Mouse (Mus musculus): ENCODE measurements around the gene Zbtb20. TPM values are rescaled to one million over a fixed set of nuclear protein-coding genes. Genes with fewer than 3 reads are reported as not detected.

Zbtb20 gene
- polyA plus RNA-seq, 1 experiment from 2014 or later: 47.6 TPM

GRCm38 (mm10) chr16:43335824-43336215, 460.1 kb downstream of the Zbtb20 start:
- 82% methylated on average over 4 of the region's 4 CpGs for WGBS
- Histone ChIP-seq H3K27ac (no peak overlapping the region), H3K4me3 (no peak overlapping the region), H3K4me1 (replicated peaks) (peaks cover 9% of the 10 kb centered on the region), H3K9ac (no peak overlapping the region), H3K9me3 (replicated peaks) (no peaks in the 10 kb centered on the region), H3K4me2 (no peak overlapping the region), H3K36me3 (no peaks in the 10 kb centered on the region), H3K27me3 (no peaks in the 10 kb centered on the region)
- no peak for ATAC-seq (replicated peaks; ENCODE audit: insufficient number of reproducible peaks, insufficient read depth, low FRiP score, low read depth)

- Histone ChIP-seq H3K27ac (no peak overlapping the region), H3K4me2 (no peak overlapping the region), H3K9me3 (replicated peaks) (no peaks in the 10 kb centered on the region), H3K4me3 (no peak overlapping the region), H3K4me1 (replicated peaks) (no peaks in the 10 kb centered on the region), H3K9ac (no peak overlapping the region), H3K27me3 (no peaks in the 10 kb centered on the region), H3K36me3 (no peaks in the 10 kb centered on the region)
- no peak for ATAC-seq (replicated peaks; ENCODE audit: insufficient number of reproducible peaks, insufficient read depth, low FRiP score, low read depth)
- WGBS: 68% methylated on average over 4 of the region's 4 CpGs
Observed at GRCm38 (mm10) chr16:43340712-43341111, 465.0 kb downstream of the Zbtb20 start.

- no peak overlapping the region for H3K9ac ChIP-seq
- no peaks in the 10 kb centered on the region for H3K9me3 ChIP-seq (replicated peaks)
- H3K4me3 ChIP-seq: no peak overlapping the region
- H3K4me2 ChIP-seq: no peak overlapping the region
- no peaks in the 10 kb centered on the region for H3K27me3 ChIP-seq
- H3K27ac ChIP-seq: no peak overlapping the region
- no peak for ATAC-seq (replicated peaks; ENCODE audit: insufficient number of reproducible peaks, insufficient read depth, low FRiP score, low read depth)
- no peaks in the 10 kb centered on the region for H3K4me1 ChIP-seq (replicated peaks)
- no peaks in the 10 kb centered on the region for H3K36me3 ChIP-seq
Observed at GRCm38 (mm10) chr16:43341916-43342455, 466.3 kb downstream of the Zbtb20 start.

- Histone ChIP-seq H3K4me1 (replicated peaks) (no peaks in the 10 kb centered on the region), H3K36me3 (no peaks in the 10 kb centered on the region), H3K9ac (no peak overlapping the region), H3K9me3 (replicated peaks) (no peaks in the 10 kb centered on the region), H3K27me3 (no peaks in the 10 kb centered on the region), H3K4me3 (no peak overlapping the region), H3K4me2 (no peak overlapping the region), H3K27ac (no peak overlapping the region)
- no peak for ATAC-seq (replicated peaks; ENCODE audit: insufficient number of reproducible peaks, insufficient read depth, low FRiP score, low read depth)
Observed at GRCm38 (mm10) chr16:43346094-43346493, 470.4 kb downstream of the Zbtb20 start.

GRCm38 (mm10) chr16:43355776-43356645, 480.3 kb downstream of the Zbtb20 start:
- Histone ChIP-seq H3K27me3 (no peaks in the 10 kb centered on the region), H3K4me3 (no peak overlapping the region), H3K4me1 (replicated peaks) (no peaks in the 10 kb centered on the region), H3K27ac (no peak overlapping the region), H3K36me3 (no peaks in the 10 kb centered on the region), H3K9ac (no peak overlapping the region), H3K9me3 (replicated peaks) (no peaks in the 10 kb centered on the region), H3K4me2 (no peak overlapping the region)
- WGBS: 68% methylated on average over 9 of the region's 9 CpGs
- ATAC-seq (replicated peaks; ENCODE audit: insufficient number of reproducible peaks, insufficient read depth, low FRiP score, low read depth): no peak

- Histone ChIP-seq H3K36me3 (no peaks in the 10 kb centered on the region), H3K4me3 (no peak overlapping the region), H3K4me2 (no peak overlapping the region), H3K27me3 (no peaks in the 10 kb centered on the region), H3K9me3 (replicated peaks) (no peaks in the 10 kb centered on the region), H3K9ac (no peak overlapping the region), H3K4me1 (replicated peaks) (peaks cover 18% of the 10 kb centered on the region), H3K27ac (no peak overlapping the region)
- 53% methylated on average over 3 of the region's 3 CpGs for WGBS
- no peak for ATAC-seq (replicated peaks; ENCODE audit: insufficient number of reproducible peaks, insufficient read depth, low FRiP score, low read depth)
Observed at GRCm38 (mm10) chr16:43359546-43359945, 483.9 kb downstream of the Zbtb20 start.

GRCm38 (mm10) chr16:43360112-43360511, 484.4 kb downstream of the Zbtb20 start:
- Histone ChIP-seq H3K4me1 (replicated peaks) (peaks cover 24% of the 10 kb centered on the region), H3K36me3 (no peaks in the 10 kb centered on the region), H3K4me2 (no peak overlapping the region), H3K9ac (no peak overlapping the region), H3K4me3 (no peak overlapping the region), H3K27ac (no peak overlapping the region), H3K27me3 (no peaks in the 10 kb centered on the region), H3K9me3 (replicated peaks) (no peaks in the 10 kb centered on the region)
- WGBS: 92% methylated on average over 2 of the region's 2 CpGs
- ATAC-seq (replicated peaks; ENCODE audit: insufficient number of reproducible peaks, insufficient read depth, low FRiP score, low read depth): no peak

GRCm38 (mm10) chr16:43360838-43361480, 485.3 kb downstream of the Zbtb20 start:
- Histone ChIP-seq H3K36me3 (no peaks in the 10 kb centered on the region), H3K27me3 (no peaks in the 10 kb centered on the region), H3K9ac (no peak overlapping the region), H3K9me3 (replicated peaks) (no peaks in the 10 kb centered on the region), H3K4me2 (no peak overlapping the region), H3K27ac (no peak overlapping the region), H3K4me1 (replicated peaks) (peaks cover 26% of the 10 kb centered on the region), H3K4me3 (no peak overlapping the region)
- no peak for ATAC-seq (replicated peaks; ENCODE audit: insufficient number of reproducible peaks, insufficient read depth, low FRiP score, low read depth)
- 85% methylated on average over 7 of the region's 7 CpGs for WGBS

GRCm38 (mm10) chr16:43362651-43363300, 487.1 kb downstream of the Zbtb20 start:
- no peaks in the 10 kb centered on the region for H3K9me3 ChIP-seq (replicated peaks)
- peaks cover 26% of the 10 kb centered on the region for H3K4me1 ChIP-seq (replicated peaks)
- peak; percentile 88 for ATAC-seq (replicated peaks; ENCODE audit: insufficient number of reproducible peaks, insufficient read depth, low FRiP score, low read depth)
- 33% methylated on average over 9 of the region's 9 CpGs for WGBS
- H3K4me2 ChIP-seq: peak overlapping the region; percentile 53
- peak overlapping the region; percentile 36 for H3K4me3 ChIP-seq
- peak overlapping the region; percentile 41 for H3K9ac ChIP-seq
- H3K27me3 ChIP-seq: no peaks in the 10 kb centered on the region
- no peaks in the 10 kb centered on the region for H3K36me3 ChIP-seq
- peak overlapping the region; percentile 89 for H3K27ac ChIP-seq

GRCm38 (mm10) chr16:43363316-43363715, 487.6 kb downstream of the Zbtb20 start:
- H3K36me3 ChIP-seq: no peaks in the 10 kb centered on the region
- 38% methylated on average over 6 of the region's 6 CpGs for WGBS
- peaks cover 26% of the 10 kb centered on the region for H3K4me1 ChIP-seq (replicated peaks)
- no peak for ATAC-seq (replicated peaks; ENCODE audit: insufficient number of reproducible peaks, insufficient read depth, low FRiP score, low read depth)
- H3K27me3 ChIP-seq: no peaks in the 10 kb centered on the region
- H3K9ac ChIP-seq: peak overlapping the region; percentile 41
- H3K9me3 ChIP-seq (replicated peaks): no peaks in the 10 kb centered on the region
- peak overlapping the region; percentile 36 for H3K4me3 ChIP-seq
- H3K27ac ChIP-seq: peak overlapping the region; percentile 89
- H3K4me2 ChIP-seq: peak overlapping the region; percentile 53

GRCm38 (mm10) chr16:43363751-43364515, 488.3 kb downstream of the Zbtb20 start:
- Histone ChIP-seq H3K27ac (peak overlapping the region; percentile 89), H3K4me1 (replicated peaks) (peaks cover 26% of the 10 kb centered on the region), H3K9ac (peak overlapping the region; percentile 35), H3K9me3 (replicated peaks) (no peaks in the 10 kb centered on the region), H3K4me2 (peak overlapping the region; percentile 53), H3K27me3 (no peaks in the 10 kb centered on the region), H3K4me3 (peak overlapping the region; percentile 36), H3K36me3 (no peaks in the 10 kb centered on the region)
- WGBS: 11% methylated on average over 7 of the region's 7 CpGs
- ATAC-seq (replicated peaks; ENCODE audit: insufficient number of reproducible peaks, insufficient read depth, low FRiP score, low read depth): peak; percentile 85

All from heart, embryonic 15.5 days (tissue).